Mouse (Mus musculus) liver, adult 2 months (tissue): Measurements from ENCODE around the gene Nol10. TPM values are rescaled to one million over a fixed set of nuclear protein-coding genes. Genes with fewer than 3 reads are reported as not detected.
A peak's percentile ranks its signal among the peaks of the same experiment; 100 is the strongest.

ENCODE experiments used
- DNase-seq: peaks from one replicate; pipeline ENCODE4 v3.0.0-alpha.2; 2011; ENCODE audit warnings: low read depth, low spot score; ENCODE audit errors: extremely low read depth
- H3K27ac ChIP-seq: fragments of 200-500 bp; replicated peaks from 2 replicates; pipeline ENCODE4 v1.5.1; 2012; ENCODE audit warnings: low read depth, mild to moderate bottlenecking, control low read depth, inconsistent platforms, low read length; ENCODE audit not compliant: insufficient read depth
- H3K27me3 ChIP-seq: fragments of 200-500 bp; 2 replicates; pipeline ENCODE4 v1.6.1; 2012; ENCODE audit warnings: mild to moderate bottlenecking, moderate library complexity, low read length, inconsistent platforms; ENCODE audit not compliant: control insufficient read depth, insufficient read depth
- H3K36me3 ChIP-seq: fragments of 200-500 bp; 2 replicates; pipeline ENCODE4 v1.6.1; 2012; ENCODE audit warnings: low read length, inconsistent platforms; ENCODE audit not compliant: control insufficient read depth, insufficient read depth
- H3K4me1 ChIP-seq: fragments of 200-500 bp; 2 replicates; pipeline ENCODE4 v1.6.1; 2011; ENCODE audit warnings: low read length; ENCODE audit not compliant: control insufficient read depth, insufficient read depth
- H3K4me3 ChIP-seq: fragments of 200-500 bp; 2 replicates; pipeline ENCODE4 v1.5.1; 2011; ENCODE audit warnings: low read depth, mild to moderate bottlenecking, control low read depth, low read length, moderate library complexity; ENCODE audit not compliant: insufficient read depth
- H3K79me2 ChIP-seq: fragments of 200-500 bp; 2 replicates; pipeline ENCODE4 v1.6.1; 2012; ENCODE audit warnings: inconsistent platforms, mild to moderate bottlenecking, low read length, moderate library complexity; ENCODE audit not compliant: control insufficient read depth, insufficient read depth
- H3K9ac ChIP-seq: fragments of 200-500 bp; 2 replicates; pipeline ENCODE4 v1.6.1; 2012; ENCODE audit warnings: low read depth, mild to moderate bottlenecking, control low read depth, inconsistent platforms, low read length
- CTCF ChIP-seq: fragments of 200-500 bp; IDR thresholded peaks from 2 replicates; pipeline ENCODE4 v1.5.1; 2011; ENCODE audit warnings: low read depth, low read length, control low read depth
- POLR2A ChIP-seq: fragments of 200-500 bp; IDR thresholded peaks from 2 replicates; pipeline ENCODE4 v1.6.1; 2011; ENCODE audit warnings: low read length, control low read depth; ENCODE audit not compliant: insufficient read depth; ENCODE audit errors: extremely low read depth
- WGBS: fragments of 180-500 bp; shearing (Covaris S2); methylation state at CpG from one replicate; pipeline ENCODE4 v1.1.7; 2018; 5-methylcytosine and 5-hydroxymethylcytosine counted together
- polyA plus RNA-seq: library from polyadenylated mRNA; depleted of rRNA; stranded (reverse); fragments of >200 nt; gene quantifications from 2 replicates; pipeline ENCODE4 v1.2.3, GENCODE M21; 2012; rRNA removed
- total RNA-seq: library from RNA; depleted of rRNA; stranded (reverse); fragments of >200 nt; gene quantifications from 2 replicates; pipeline ENCODE4 v1.2.3, GENCODE M21; 2014; rRNA removed

The Nol10 gene
- total and polyA plus RNA-seq, 2 experiments: 1.8 to 2.3 TPM

DNA sequence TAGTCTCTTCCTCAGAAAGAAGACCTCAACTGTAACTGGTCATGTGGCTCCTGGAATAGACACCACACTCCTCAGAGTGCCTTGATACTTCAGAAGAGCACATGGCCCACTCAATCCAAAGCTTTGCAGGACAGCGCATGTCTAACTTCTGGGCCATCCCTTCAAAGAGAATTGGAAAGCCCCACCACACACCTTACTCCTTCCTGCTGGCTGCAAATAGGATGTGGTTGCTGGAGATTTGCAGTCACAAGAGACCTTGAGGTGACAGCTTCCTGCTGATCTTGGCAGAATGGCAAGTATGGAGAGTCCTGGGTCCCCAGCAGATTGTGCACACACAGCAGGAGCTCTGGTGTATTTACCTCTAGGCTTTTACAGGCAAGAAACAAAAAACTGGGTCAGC, 123.1 kb downstream of the Nol10 start:
- TF ChIP-seq POLR2A (no peak), CTCF (no peak)
- Histone ChIP-seq H3K27me3 (no peaks in the 10 kb centered on the region), H3K4me3 (no peak overlapping the region), H3K36me3 (no peaks in the 10 kb centered on the region), H3K27ac (peak overlapping the region; percentile 7; the same call in 1 of the 2 replicates), H3K9ac (no peak overlapping the region), H3K79me2 (no peaks in the 10 kb centered on the region), H3K4me1 (peaks cover 21% of the 10 kb centered on the region)
- DNase-seq: no peak
- 96% methylated on average over 1 of the region's 1 CpGs for WGBS

DNA sequence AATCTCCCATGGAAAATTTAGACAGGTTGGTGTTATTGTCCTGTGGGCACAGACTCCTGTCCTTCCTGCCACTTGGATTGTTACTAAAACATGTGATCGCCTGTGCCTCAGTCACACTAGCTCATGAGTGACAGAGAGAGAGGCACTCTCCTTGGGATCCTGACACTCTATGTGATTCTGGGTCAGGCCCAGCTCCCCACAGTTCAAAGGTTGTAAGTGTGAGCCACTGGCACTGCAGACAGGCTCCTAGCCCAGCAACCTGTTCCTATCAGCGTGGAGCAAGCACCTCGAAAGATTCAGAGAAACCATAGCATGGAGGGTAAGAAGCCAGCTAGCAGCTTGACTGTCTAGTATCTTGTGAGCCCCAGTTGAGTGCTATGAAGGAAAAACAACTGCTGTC, 124.9 kb downstream of the Nol10 start:
- TF ChIP-seq CTCF (no peak), POLR2A (no peak)
- Histone ChIP-seq H3K36me3 (no peaks in the 10 kb centered on the region), H3K79me2 (no peaks in the 10 kb centered on the region), H3K4me1 (peaks cover 21% of the 10 kb centered on the region), H3K27ac (peak overlapping the region; percentile 22; the same call in 1 of the 2 replicates), H3K9ac (no peak overlapping the region), H3K27me3 (no peaks in the 10 kb centered on the region), H3K4me3 (no peak overlapping the region)
- peak; percentile 77 for DNase-seq
- WGBS: 35% methylated on average over 3 of the region's 3 CpGs

- H3K27ac ChIP-seq: no peak overlapping the region
- TF ChIP-seq CTCF (no peak), POLR2A (no peak)
- no peaks in the 10 kb centered on the region for H3K36me3 ChIP-seq
- no peak overlapping the region for H3K4me3 ChIP-seq
- H3K27me3 ChIP-seq: no peaks in the 10 kb centered on the region
- peak; percentile 66 for DNase-seq
- H3K79me2 ChIP-seq: no peaks in the 10 kb centered on the region
- peaks cover 21% of the 10 kb centered on the region for H3K4me1 ChIP-seq
- WGBS: 48% methylated on average over 3 of the region's 3 CpGs
- no peak overlapping the region for H3K9ac ChIP-seq
Measured at GRCm38 (mm10) chr12:17473862-17474261, 125.6 kb downstream of the Nol10 start.

DNA sequence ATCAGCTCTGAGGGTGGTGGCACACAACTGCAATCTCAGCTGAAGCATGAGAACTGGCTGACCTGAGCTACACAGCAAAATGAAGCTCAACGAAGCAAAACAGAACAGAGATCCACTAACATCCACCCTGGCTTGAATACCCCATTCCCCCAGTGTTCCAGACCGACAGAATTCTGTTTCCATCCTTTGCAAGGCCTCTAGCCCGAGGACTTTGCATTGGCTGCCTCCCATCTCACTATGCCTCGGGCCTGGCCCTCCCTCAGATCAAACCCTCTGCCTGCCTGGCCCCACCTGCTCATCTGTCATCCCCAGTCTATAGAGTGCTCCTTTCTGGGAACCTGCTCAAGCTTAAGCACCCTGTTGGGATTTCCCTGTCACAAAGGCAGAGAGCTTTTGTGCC, 126.4 kb downstream of the Nol10 start:
- no peak for DNase-seq
- TF ChIP-seq POLR2A (no peak), CTCF (no peak)
- Histone ChIP-seq H3K27ac (no peak overlapping the region), H3K4me1 (peaks cover 15% of the 10 kb centered on the region), H3K4me3 (no peak overlapping the region), H3K27me3 (no peaks in the 10 kb centered on the region), H3K79me2 (no peaks in the 10 kb centered on the region), H3K36me3 (no peaks in the 10 kb centered on the region), H3K9ac (no peak overlapping the region)
- WGBS: 87% methylated on average over 4 of the region's 4 CpGs

GRCm38 (mm10) chr12:17475146-17475545, 126.9 kb downstream of the Nol10 start:
- no peak for TF ChIP-seq POLR2A
- H3K9ac ChIP-seq: no peak overlapping the region
- no peak overlapping the region for H3K4me3 ChIP-seq
- no peaks in the 10 kb centered on the region for H3K79me2 ChIP-seq
- peaks cover 12% of the 10 kb centered on the region for H3K4me1 ChIP-seq
- H3K36me3 ChIP-seq: no peaks in the 10 kb centered on the region
- no peaks in the 10 kb centered on the region for H3K27me3 ChIP-seq
- no peak for DNase-seq
- 77% methylated on average over 4 of the region's 4 CpGs for WGBS
- no peak overlapping the region for H3K27ac ChIP-seq

DNA sequence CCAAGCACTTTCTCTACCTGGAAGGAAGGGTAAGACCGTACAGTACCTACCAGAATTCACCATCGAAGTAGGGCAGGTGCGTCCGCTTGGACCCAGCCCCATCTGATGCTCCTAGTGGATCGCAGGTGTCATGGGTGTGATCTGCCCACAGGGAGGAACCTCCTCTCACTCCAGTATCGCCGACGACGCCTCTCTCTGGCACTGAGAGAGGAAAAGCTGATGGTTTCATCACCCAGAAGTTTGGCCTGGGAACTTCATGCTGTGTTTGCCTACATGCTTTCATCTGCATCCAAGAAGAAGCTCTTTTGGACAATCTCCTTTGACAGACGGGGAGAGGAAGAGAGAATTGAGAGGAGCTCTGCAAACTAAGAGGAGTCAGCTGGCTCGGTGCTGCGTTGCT, 129.9 kb downstream of the Nol10 start:
- Histone ChIP-seq H3K4me3 (no peak overlapping the region), H3K27ac (no peak overlapping the region), H3K4me1 (peaks cover 7% of the 10 kb centered on the region; the same call in 1 of the 2 replicates), H3K27me3 (no peaks in the 10 kb centered on the region), H3K9ac (no peak overlapping the region), H3K79me2 (no peaks in the 10 kb centered on the region), H3K36me3 (no peaks in the 10 kb centered on the region)
- TF ChIP-seq POLR2A: no peak
- DNase-seq: peak; percentile 68
- 53% methylated on average over 12 of the region's 12 CpGs for WGBS

DNA sequence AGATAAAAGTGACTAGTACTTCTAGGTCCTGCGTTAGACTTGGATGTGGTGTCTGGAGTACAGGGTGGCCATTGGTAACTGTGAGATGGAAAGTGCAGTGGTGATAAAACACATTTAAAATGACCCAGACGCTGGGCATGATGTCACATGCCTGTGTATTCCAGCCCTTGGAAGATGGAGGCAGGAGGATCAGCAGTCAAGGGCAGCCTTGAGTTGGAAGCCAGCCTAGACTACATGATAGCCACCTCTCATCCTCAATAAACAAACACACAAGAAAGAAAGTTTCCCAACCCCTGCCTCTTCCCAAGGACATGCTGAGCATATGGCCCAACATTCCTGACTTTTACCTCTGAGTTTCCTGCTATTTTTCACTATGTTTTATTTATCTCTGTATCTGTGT, 130.6 kb downstream of the Nol10 start:
- Histone ChIP-seq H3K36me3 (no peaks in the 10 kb centered on the region), H3K4me1 (peaks cover 2% of the 10 kb centered on the region; the same call in 1 of the 2 replicates), H3K27ac (no peak overlapping the region), H3K4me3 (no peak overlapping the region), H3K9ac (no peak overlapping the region), H3K27me3 (no peaks in the 10 kb centered on the region), H3K79me2 (no peaks in the 10 kb centered on the region)
- peak; percentile 56 for DNase-seq
- 66% methylated on average over 2 of the region's 2 CpGs for WGBS
- TF ChIP-seq CTCF: no peak
- TF ChIP-seq POLR2A: no peak

Other genes starting within 250 kb of the Nol10 start
- gene Kcnf1, start 171.6 kb upstream of the Nol10 start, total RNA-seq: not detected in 2 replicates
- gene Kcnf1, start 171.6 kb upstream of the Nol10 start, polyA plus RNA-seq: not detected in 2 replicates
- 224 and 226 TPM in 2 replicates for gene Pdia6, start 81.9 kb upstream of the Nol10 start, total RNA-seq
- gene Pdia6, start 81.9 kb upstream of the Nol10 start, polyA plus RNA-seq: 89.1 and 95.4 TPM in 2 replicates
- gene Atp6v1c2, start 19.1 kb upstream of the Nol10 start, total RNA-seq: not detected in 2 replicates
- gene Atp6v1c2, start 19.1 kb upstream of the Nol10 start, polyA plus RNA-seq: not detected in 2 replicates
- 114 and 122 TPM in 2 replicates for gene Odc1, start 196.3 kb downstream of the Nol10 start, total RNA-seq
- 40.9 and 44.1 TPM in 2 replicates for gene Odc1, start 196.3 kb downstream of the Nol10 start, polyA plus RNA-seq